Mouse (Mus musculus) midbrain, postnatal 0 days (tissue): ENCODE results near the gene Slc18a2. TPM values are rescaled to one million over a fixed set of nuclear protein-coding genes. Genes with fewer than 3 reads are reported as not detected.

Source experiments
- ATAC-seq: fragments of 200-750 bp; cut with Nextera tagmentation; 2 replicates; pipeline ENCODE4 v1.8.0; 2017; ENCODE audit warnings: moderate number of reproducible peaks, mild to moderate bottlenecking, moderate TSS enrichment, moderate library complexity; ENCODE audit not compliant: low FRiP score
- DNase-seq: peaks from one replicate; pipeline ENCODE4 v3.0.0-alpha.2; 2015; ENCODE audit warnings: low spot score
- H3K27ac ChIP-seq: fragments of 300-500 bp; sonication (generic); 2 replicates; pipeline ENCODE4 v1.5.1; 2014; ENCODE audit warnings: low read depth, mild to moderate bottlenecking, low read length, mixed read lengths
- H3K27me3 ChIP-seq: fragments of 300-500 bp; sonication (generic); 2 replicates; pipeline ENCODE4 v1.6.1; 2014; ENCODE audit warnings: low read length, control low read depth, mixed read lengths; ENCODE audit not compliant: insufficient read depth
- H3K36me3 ChIP-seq: fragments of 300-500 bp; sonication (generic); 2 replicates; pipeline ENCODE4 v1.6.1; 2014; ENCODE audit warnings: low read length, control low read depth, mixed read lengths; ENCODE audit not compliant: insufficient read depth
- H3K4me1 ChIP-seq: fragments of 300-500 bp; sonication (generic); 2 replicates; pipeline ENCODE4 v1.6.1; 2014; ENCODE audit warnings: mild to moderate bottlenecking, control low read depth, antibody characterized with exemption, low read length, mixed read lengths; ENCODE audit not compliant: insufficient read depth
- H3K4me2 ChIP-seq: fragments of 300-500 bp; sonication (generic); 2 replicates; pipeline ENCODE4 v1.6.1; 2014; ENCODE audit warnings: low read depth, mild to moderate bottlenecking, low read length, mixed read lengths; ENCODE audit not compliant: poor library complexity, severe bottlenecking
- H3K4me3 ChIP-seq: fragments of 300-500 bp; sonication (generic); 2 replicates; pipeline ENCODE4 v1.5.1; 2014; ENCODE audit warnings: low read depth, mild to moderate bottlenecking, low read length, moderate library complexity
- H3K9ac ChIP-seq: fragments of 300-500 bp; sonication (generic); replicated peaks from 2 replicates; pipeline ENCODE4 v1.6.1; 2014; ENCODE audit warnings: mild to moderate bottlenecking, low read length, moderate library complexity, mixed read lengths; ENCODE audit not compliant: poor library complexity, severe bottlenecking
- H3K9me3 ChIP-seq: fragments of 300-500 bp; sonication (generic); 2 replicates; pipeline ENCODE4 v1.6.1; 2016; ENCODE audit warnings: low read length, control low read depth
- CTCF ChIP-seq: IDR thresholded peaks from 2 replicates; pipeline ENCODE4 v1.5.1; 2016; ENCODE audit warnings: antibody characterized with exemption, mild to moderate bottlenecking
- WGBS: fragments of 180-500 bp; shearing (Covaris S2); extraction: QIAGEN DNeasy Blood & Tissue Kit; methylation state at CpG from one replicate; pipeline ENCODE4 v1.1.7; 2014; 5-methylcytosine and 5-hydroxymethylcytosine counted together
- polyA plus RNA-seq: library from polyadenylated mRNA; unstranded; fragments of >200 nt; fragmentation: Nextera tagmentation; extraction: Ambion mirVana; gene quantifications from 2 replicates; pipeline ENCODE4 v1.2.1, GENCODE M21; 2015
- total RNA-seq: library from RNA; depleted of rRNA; stranded (reverse); fragments of >200 nt; gene quantifications from 2 replicates; pipeline ENCODE4 v1.2.3, GENCODE M21; 2014

Slc18a2 gene
- total and polyA plus RNA-seq, 2 experiments from 2014 or later: 19.5 to 21.4 TPM

DNA sequence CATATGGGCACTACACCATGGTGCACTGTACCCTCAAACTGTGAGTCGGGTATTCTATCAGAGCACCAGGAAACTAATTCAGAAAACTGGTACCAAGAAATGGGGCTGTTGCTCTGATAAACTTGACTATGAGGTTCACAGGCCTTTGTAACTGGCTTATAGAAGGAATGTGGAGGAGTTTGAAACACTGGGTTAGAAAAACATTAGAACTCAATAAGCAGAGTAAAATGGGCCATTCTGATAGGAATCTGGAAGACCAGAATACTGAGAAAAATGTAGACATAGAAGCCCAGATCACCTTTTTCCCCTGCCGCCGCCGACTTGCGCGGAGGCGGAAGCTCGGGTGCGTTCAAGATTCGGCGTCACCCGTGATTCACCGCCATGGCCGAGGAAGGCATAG lies 61.3 kb downstream of the Slc18a2 start, which contains the start of gene Rps12-ps3:
Rps12-ps3 (plus strand) TSS at position 301 of the 400 bp plus-strand sequence.
- Histone ChIP-seq H3K9me3 (no peaks in the 10 kb centered on the region), H3K27me3 (no peaks in the 10 kb centered on the region), H3K27ac (no peak within 1 kb of the TSS), H3K36me3 (no peaks in the 10 kb centered on the region), H3K4me2 (no peak within 1 kb of the TSS), H3K4me1 (no peaks in the 10 kb centered on the region), H3K9ac (no peak within 1 kb of the TSS), H3K4me3 (no peak within 1 kb of the TSS)
- no peak for ATAC-seq
- WGBS: 99% methylated on average over 11 of the region's 14 CpGs
- no peak for DNase-seq
- TF ChIP-seq CTCF: no peak

DNA sequence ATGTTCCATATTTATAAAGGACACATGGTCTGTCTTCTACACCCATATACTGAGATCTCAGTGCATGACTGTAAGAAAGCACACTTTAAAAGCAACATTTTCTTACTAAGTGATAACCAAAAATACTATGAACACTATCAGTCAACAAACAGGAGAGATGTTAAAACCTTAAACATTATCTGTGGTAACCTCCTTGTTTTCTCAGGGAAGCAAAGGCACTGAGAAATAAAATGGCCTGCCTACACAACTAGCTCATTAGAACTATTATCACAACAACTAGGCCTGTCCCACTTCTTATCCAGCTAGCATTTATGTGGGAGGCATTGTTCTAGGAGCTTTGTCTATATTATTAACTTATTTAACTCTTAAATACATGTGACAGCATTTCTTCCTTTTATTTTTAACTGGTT lies 70.1 kb downstream of the Slc18a2 start:
- Histone ChIP-seq H3K4me2 (no peak overlapping the region), H3K4me3 (no peak overlapping the region), H3K27me3 (no peaks in the 10 kb centered on the region), H3K36me3 (no peaks in the 10 kb centered on the region), H3K27ac (no peak overlapping the region), H3K9me3 (no peaks in the 10 kb centered on the region), H3K4me1 (no peaks in the 10 kb centered on the region), H3K9ac (no peak overlapping the region)
- ATAC-seq (no peak), DNase-seq (no peak)
- TF ChIP-seq CTCF: no peak

DNA sequence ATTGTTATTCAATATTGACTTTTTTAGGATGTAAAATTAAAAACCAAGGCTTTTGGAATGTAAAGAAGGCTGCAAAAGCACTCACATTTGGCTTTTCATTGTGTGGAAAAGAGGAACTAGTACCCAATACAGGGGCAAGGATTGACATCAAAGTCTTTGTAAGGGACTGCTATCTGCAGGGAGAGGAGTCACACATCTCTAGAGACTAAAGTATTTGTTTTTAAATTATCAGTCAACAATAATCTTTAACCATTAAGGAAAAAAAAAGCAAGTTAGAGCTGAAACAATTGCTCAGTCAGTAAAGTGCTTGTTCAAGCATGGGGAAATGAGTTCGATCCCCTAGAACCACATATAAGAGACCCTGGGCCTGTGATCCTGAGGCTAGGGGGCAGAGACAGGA lies 76.0 kb downstream of the Slc18a2 start:
- H3K9me3 ChIP-seq: no peaks in the 10 kb centered on the region
- H3K27ac ChIP-seq: no peak overlapping the region
- no peak for DNase-seq
- no peak for TF ChIP-seq CTCF
- WGBS: 92% methylated on average over 1 of the region's 1 CpGs
- no peaks in the 10 kb centered on the region for H3K36me3 ChIP-seq
- no peak overlapping the region for H3K4me2 ChIP-seq
- no peaks in the 10 kb centered on the region for H3K4me1 ChIP-seq
- H3K4me3 ChIP-seq: no peak overlapping the region
- no peak overlapping the region for H3K9ac ChIP-seq
- H3K27me3 ChIP-seq: no peaks in the 10 kb centered on the region
- no peak for ATAC-seq

DNA sequence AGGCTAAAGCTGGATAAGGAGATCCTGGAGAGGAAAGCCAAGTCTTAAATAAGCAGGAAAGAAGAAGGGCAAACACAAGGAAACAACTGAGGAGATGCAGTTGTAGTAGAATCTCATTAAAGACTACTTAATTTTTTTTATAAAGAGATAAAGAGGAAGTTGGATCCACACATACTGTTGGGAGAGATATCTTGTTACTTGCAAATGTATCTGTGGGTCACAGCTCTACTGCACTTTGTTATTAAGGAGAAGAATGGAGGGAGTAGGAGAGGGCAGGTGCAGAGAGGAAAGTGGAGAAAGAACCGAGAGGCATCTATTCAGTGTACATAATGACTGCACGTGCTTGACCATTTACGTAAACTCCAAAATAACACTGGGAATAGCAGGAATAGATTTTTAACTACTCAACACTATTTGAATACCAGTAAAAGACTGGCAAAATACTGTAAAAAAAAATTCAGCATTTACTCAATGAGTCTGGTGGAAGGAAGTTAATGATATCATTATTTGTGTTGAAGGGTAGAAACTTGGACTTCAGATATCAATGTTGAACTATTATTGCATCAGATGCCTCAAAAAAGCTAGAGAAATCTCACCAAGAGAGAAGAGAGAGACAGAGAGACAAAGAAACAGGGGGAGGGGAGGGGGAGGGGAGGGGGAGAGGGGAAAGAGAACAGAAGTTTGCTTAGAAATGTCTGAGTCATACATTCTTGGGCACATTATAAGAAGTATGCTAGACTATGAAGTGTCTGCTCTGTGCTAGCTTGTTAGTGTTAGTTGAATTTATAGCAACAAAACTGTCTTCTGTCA lies 77.4 kb downstream of the Slc18a2 start:
- Histone ChIP-seq H3K9ac (no peak overlapping the region), H3K27ac (no peak overlapping the region), H3K36me3 (no peaks in the 10 kb centered on the region), H3K9me3 (no peaks in the 10 kb centered on the region), H3K27me3 (no peaks in the 10 kb centered on the region), H3K4me2 (no peak overlapping the region), H3K4me3 (no peak overlapping the region), H3K4me1 (peaks cover 5% of the 10 kb centered on the region; the same call in 1 of the 2 replicates)
- no peak for TF ChIP-seq CTCF
- WGBS: 82% methylated on average over 3 of the region's 3 CpGs
- DNase-seq: no peak
- ATAC-seq: no peak

DNA sequence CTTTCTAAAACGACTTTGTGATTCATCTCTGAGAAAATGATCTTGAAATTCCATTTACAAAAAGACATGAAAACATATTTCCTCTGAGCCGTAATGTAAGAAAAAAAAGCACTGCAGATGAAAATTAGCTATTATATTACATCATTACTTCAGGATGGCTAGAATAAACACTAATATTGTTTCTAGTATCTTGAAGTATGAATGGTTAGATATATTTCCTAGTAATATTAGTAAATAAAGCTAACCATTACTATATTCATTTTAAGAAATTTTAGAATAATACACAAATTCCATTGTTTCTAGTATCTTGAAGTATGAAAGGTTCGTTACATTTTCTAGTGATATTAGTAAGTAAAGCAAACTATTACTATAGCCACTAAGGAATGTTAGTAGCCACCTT lies 79.2 kb downstream of the Slc18a2 start:
- no peaks in the 10 kb centered on the region for H3K27me3 ChIP-seq
- no peak for DNase-seq
- H3K9me3 ChIP-seq: no peaks in the 10 kb centered on the region
- H3K4me3 ChIP-seq: no peak overlapping the region
- H3K4me1 ChIP-seq: peaks cover 8% of the 10 kb centered on the region; the same call in 1 of the 2 replicates
- TF ChIP-seq CTCF: no peak
- 82% methylated on average over 3 of the region's 3 CpGs for WGBS
- H3K27ac ChIP-seq: no peak overlapping the region
- no peak overlapping the region for H3K4me2 ChIP-seq
- no peak overlapping the region for H3K9ac ChIP-seq
- ATAC-seq: no peak
- H3K36me3 ChIP-seq: no peaks in the 10 kb centered on the region

DNA sequence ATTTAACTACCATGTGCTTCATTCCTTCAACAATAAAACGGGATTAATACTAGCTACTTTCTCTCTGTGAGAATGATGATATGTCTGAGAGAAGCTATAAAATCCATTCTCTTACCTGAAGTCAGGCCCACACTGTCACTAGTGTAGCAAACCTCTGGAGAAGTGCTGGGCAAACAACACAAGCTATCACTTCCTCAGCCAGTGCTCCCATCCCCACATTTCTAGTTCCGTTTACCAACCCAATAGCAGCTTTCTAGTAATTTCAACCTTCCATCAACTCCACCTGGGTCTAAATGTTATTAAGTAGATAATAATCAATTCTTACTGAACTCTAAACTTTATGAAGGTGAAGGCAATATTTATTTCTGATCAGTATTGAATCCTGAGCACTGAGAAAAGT lies 82.3 kb downstream of the Slc18a2 start:
- Histone ChIP-seq H3K4me1 (peaks cover 8% of the 10 kb centered on the region; the same call in 1 of the 2 replicates), H3K27ac (no peak overlapping the region), H3K4me3 (peak overlapping the region; percentile 92), H3K9me3 (no peaks in the 10 kb centered on the region), H3K36me3 (no peaks in the 10 kb centered on the region), H3K4me2 (peak overlapping the region; percentile 99), H3K9ac (no peak overlapping the region), H3K27me3 (no peaks in the 10 kb centered on the region)
- ATAC-seq (no peak), DNase-seq (no peak)
- TF ChIP-seq CTCF: no peak
- 27% methylated on average over 2 of the region's 2 CpGs for WGBS
